Mouse (Mus musculus) cerebellum, postnatal 10 days (tissue): ENCODE measurements around the gene Ndufa6.
"Not testable (repeated sequence)": the region's sequence is repeated elsewhere in the genome, so short reads cannot be mapped to it uniquely, and the experiment has no call there.

Experiments used
- DNase-seq, 2 experiments: peaks; one replicate each; pipeline ENCODE4 v3.0.0; 2021; ENCODE audit warnings: mixed read lengths in 2 of 2

The Ndufa6 gene

DNA sequence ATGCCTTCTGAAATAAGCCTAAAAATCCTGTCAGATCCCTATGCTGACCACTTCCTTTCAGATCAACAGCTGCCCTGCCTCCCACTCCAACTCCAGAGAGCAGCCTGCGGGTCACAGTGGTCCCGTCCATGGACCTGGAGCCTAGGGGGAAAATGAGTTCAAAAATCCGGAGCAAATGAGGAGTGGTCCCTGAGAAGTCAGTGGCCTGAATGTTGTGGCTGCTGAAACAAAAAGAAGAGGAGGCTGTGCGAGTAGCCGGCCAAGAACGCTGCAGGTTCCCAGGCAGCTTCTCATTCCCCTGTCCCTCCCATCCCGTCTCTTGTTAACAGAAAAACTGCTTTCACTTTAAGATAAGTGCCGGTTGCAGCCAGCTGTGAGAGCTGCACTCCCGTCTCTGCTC, 10.4 kb upstream of the Ndufa6 start:
- DNase-seq = not testable (repeated sequence)

DNA sequence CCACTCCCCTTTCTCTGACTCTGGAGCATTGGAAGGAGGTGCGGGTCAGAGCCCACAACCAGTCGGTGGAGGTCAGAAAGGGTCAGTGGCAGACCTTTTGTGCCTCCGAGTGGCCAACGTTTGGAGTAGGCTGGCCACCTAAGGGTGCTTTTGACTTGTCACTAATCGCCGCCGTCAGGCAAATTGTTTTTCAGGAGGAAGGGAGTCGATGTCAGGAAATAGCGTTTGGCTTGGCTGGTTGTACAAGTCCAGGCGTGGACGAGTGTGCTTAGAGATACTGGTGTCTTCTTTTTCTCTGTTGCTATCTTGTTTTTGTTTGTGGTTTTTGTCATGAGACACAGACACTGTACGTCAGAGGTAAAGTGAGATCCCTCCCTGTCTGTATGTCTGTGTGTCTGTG, 9.7 kb upstream of the Ndufa6 start:
- DNase-seq = not testable (repeated sequence)

DNA sequence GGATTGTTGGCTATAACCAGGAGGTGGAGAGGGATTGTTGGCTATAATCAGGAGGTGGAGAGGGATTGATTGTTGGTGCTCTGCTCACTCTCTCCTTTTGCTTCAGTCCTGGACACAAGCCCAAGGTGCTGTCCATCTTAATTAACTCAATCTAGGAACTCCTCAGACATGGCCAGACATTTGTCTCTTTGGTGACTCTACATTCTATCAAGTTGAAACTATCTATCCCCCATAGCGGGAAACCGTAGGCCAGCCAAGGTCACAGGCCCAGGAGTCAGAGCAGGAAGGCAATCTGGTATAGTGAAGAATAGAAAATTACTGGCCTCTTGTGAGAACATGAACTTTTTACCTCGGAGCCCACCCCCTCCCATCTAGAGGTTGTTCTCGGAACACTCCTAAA, 8.1 kb upstream of the Ndufa6 start:
- DNase-seq = no peak

DNA sequence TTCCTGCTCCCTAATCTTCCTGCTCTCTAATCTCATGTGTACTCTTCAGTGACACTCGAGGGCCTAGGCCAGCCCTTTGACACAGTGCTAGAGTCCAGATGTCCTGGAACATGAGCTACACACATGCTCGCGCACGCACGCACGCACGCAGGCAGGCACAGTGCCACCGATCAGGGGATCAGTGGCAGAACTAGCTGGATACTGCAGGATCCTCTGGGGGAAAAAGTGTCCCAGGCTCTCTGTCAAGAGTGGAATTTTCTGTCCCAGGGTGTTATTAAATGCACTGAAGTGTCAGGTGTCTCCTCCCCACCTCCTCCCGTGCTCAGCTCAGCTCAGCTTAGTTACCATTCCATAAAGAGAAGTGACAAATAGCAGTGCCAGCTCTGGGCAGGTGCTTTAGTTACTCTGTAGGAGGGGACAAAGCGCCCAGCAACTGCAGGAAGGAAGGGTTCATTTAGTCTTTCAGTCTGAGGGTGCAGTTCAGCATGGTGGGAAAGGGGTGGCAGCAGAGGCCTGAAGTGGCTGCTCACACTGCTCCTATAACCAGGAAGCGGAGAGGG, 7.4 kb upstream of the Ndufa6 start:
- DNase-seq = no peak

DNA sequence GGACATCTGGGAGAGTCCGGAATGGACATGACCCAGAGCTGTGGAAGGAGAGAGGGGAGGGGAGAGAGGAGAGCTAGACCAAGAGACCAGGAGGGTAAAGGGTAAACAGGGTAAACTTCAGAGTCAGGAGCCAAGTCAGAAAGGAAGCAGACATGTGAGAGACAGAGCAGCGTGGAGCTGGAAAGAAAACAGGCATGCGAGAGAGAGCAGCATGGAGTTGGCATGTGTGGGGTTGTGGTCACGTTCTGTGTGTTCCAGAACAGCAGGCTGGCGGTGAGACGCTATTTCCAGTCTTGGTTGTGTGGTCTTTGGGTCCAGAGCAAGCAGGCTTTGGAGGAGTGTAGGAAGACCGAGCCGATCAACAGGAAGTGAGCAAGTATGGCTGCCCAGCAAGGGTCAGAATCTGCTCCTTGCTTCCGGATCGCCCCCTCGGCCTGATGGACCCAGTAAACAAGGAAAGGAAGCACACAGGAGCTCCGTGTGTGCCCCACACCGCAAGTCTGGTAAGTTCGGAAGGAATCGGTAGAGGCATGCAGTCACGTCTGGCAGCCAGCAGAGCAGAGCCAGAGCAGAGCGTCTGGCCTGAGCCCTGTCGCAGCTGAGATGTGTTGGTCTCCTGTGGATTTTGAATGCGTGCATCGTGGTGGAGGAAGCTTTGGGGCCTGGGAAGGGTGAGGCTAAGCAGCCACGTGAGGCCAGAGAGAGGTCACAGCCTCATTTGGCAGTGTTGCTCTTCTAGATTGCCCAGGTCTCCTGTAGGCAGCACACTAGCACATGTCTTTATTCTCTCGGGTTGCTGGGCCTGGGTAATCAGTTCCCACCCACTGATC, 4.5 kb upstream of the Ndufa6 start:
- DNase-seq = no peak

DNA sequence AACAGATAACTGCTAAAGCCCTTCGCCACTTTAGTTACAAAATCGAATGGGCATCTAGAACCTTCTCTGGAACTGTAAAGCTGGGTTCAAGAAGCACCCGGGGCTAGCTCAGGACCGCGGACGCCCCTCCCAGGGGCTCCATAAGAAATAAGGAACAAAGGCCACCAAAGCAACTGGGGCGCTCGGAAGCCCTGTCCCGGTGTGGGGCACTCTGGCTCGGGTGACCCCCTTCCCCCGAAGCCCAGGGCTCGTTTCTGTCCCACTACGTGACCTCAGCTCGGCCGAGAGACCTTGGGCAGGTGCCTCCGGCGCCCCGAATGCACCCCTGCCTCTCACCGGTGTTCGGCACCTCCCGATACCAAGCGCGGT, 393 bp downstream of the Ndufa6 start:
- DNase-seq = no peak

DNA sequence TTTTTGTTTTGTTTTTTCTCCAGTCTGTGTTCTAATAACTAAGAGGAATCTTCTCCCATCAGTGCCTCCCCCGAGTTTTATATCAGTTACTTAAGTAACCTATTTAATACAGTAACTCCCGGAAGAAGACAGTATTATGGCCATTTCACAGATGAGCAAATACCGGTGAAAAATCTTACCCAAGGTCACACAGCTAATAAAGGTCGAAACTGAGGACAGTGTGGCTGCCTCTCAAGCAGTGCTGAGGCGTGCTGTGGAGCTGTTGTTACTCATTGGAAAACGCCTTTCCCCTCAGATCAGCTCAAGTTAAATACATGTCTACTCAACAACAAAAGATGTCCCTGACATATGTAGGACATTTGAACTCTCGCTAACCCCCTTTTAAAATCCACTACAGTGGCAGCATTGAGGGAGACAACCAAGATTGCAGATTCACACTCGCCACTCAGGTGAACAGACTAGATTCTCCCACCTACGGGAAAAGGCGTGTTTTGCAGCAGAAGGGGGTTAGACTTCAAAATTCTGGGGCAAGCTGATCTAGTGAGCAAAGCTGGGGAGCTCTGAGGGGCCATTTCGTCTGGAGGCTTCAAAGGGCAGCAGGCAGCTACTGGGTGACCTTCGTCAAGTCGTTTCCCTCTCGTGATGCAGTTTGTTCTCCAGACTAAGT, 911 bp downstream of the Ndufa6 start:
- no peak for DNase-seq

DNA sequence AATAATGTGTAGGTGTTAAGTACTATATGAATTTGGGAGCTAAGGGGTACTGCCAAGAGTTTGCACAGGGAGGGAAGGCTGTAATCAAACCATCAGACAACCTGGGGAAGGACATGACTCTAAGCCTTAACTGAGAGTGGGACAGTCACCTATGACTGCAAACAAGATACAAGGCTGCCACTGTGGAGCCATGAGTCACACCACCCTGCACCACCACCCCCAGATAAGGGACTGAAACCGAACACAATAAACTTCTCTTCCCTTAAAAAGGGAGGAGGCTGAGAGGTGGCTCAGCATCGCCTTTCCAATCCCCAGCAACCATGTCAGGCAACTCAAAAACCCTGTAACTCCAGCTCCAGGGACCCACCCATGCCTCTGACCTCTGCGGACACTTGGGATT, 2.6 kb downstream of the Ndufa6 start:
- no peak for DNase-seq

DNA sequence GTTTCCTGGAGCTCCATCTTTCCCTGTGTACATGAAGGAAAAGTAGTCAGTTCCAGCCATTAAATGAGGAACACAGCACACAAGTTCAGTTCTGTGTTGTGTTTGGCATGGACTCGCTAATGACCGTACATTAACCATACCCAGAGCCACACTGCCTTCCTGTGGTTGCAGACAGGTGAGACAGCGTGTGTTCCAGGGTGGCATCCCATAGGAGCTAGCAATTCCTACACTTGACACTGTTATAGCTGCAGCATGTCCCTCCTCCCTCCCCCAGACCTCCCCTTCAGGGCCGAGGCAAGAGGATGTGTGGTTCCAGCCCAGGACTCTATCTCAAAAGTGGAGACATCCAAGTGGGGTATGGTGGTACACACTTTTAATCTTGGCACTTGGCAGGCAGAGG, 3.8 kb downstream of the Ndufa6 start:
- no peak for DNase-seq

DNA sequence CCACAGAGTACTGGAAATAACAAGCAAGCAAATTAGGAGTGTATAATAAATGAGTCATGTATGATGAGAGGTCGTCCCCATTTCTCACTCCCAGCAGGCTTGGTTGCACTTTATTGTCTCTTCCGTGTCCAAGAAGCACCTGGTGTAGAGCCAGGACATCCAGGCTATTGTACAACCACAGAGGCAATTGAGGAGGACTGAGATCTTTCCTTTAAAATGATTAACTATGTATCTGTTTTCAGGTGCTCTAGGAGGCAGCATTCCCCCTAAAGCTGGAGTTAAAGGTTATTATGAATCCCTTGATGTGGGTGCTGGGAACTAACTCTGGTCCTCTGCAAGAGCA, 5.2 kb downstream of the Ndufa6 start:
- DNase-seq = no peak

DNA sequence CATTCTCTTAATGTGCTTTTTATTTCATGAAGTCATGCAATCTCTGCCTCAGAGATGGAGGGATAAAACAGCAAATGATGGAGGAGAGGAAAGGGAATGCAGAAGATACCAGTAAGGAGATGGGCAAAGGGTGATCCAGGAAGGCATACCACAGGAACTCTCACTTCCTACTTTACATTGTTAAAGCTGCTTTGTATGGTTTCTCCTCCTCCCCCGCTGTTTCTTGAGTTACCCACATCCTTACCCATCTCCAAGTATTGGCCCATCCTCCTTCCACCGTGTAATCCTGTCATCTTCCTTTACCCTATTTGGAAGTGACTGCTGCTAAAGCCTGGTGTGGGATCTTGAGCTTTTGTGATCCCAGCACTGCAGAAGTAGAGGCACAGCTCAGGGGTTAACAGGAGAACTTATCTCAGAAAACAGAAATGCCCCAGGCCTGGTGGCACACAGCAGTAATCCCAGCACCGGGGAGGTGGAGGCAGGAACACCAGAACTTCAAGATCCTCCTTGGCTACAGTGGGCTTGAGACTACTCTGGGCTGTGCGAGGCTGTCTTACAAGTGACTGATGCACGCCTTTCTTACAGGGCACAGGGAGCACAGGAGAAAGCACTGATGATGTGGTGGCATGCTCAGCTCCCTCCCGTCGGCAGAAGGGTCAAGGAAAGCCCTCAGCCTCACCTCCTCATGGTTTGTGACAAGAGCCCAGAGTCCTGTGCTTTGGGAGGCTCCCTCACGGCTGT, 5.7 kb downstream of the Ndufa6 start:
- no peak for DNase-seq

DNA sequence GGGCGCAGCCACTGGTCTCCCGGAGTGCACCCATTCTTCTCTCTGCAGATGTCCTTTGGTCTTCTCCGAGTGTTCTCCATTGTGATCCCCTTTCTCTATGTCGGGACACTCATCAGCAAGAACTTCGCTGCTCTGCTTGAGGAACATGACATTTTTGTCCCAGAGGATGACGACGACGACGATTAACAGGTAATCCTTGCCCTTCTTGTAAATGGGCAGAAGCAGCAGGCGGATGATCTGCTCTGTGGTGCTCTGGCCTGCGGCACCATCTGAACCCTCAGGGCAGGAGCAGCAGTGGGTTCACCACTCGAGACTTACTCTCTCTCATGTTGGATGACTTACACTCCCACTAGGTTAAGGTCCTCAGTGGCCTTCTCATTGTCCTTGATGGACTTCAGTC, 6.3 kb downstream of the Ndufa6 start:
- no peak for DNase-seq

DNA sequence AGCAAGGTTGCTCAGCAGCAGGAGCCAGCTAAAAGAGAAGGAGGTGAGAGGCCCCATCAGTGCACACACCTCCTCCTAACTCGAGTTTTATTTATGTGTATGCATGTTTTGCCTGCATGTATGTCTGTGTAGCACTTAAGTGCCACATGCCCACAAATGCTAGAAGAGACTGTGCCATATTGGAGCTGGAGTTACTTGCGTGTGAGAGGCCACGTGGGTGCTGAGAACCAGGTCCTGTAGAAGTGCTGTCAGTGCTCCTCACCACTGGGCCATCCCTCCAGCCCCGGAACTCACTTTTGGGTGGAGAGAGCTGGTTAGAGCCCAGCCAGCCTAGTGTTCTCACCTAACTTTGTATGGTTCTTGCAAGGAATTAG, 6.8 kb downstream of the Ndufa6 start:
- no peak for DNase-seq

DNA sequence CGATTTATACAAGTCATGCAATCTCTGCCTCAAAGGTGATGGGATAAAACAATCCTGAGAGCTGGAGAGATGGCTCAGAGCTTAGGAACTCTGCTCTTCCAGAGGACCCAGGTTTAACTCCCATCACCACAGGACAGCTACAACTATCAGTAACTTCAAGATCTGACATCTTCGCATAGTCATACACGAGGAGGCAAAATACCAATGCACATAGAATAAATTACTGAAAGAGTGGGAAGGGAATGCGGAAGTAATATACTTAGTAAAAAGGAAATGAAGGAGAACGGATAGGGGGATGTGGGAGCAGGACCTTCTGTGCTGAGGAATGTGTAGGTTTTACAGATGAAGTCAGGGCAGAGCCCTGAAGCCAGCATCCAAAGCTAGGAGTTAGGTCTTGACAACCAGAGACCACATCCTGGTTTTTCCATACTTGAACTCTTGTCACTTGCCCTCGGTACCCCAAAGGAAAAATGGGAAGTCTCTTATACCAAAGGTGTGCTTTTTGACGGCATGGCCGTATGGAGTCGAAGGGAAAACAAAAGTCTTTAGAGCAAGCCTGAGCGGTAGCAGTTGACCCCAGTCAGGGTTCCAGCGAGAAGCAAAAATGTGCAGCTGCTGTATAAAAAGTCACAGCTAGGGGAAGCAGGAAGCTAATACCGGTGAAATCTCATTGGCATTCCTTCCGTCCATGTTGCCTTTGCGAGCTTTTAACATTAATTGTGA, 7.4 kb downstream of the Ndufa6 start:
- no peak for DNase-seq

DNA sequence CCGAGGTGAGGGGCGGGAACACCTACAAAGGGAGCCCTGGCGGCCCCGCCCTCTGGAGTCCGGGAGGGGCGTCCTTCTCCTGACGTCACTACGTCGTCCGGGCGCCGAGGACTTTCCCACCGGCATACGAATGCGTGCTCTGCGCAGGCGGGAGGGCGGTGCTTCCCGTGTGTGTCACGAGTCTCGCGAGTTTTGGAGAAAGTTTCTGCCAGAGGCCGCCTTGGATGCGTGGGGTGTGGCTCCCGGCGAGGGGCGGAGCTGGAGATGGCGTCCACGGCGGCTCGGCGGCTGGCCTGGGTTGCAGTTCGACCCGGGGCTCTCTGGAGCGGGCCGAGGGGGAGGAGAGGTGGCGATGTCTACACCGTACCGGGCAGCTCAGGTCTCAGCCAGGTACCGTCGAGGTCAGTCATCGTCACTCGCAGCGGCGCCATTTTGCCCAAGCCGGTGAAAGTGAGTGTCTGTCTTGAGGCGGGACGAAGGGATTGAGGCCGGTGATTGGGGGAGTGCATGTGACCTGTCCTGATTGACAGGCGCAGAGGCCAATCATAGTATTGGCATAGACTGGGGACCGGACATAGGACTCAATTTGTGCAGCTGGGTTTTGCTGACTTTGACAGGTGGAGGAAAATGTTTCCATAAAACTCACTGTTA, 8.2 kb downstream of the Ndufa6 start:
- peak; percentile 99 for DNase-seq

DNA sequence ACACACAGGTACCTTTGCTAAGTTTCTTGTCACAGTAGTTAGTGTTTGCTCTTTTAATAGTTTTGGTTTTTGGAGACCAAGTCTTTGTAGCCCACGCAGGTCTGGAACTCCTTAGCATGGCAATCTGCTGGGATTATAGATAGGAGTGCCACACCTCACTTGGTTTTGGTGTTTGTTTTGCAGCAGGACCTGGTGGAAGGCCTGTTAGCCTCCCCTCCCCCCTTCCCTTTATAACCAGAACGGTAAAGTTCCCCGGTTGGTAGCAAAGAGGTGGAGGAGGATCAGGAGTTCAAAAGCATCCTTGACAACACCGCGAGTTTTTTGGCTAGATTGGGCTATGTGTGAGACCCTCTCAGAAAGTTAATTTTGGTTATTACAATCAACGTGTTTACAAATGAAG, 9.2 kb downstream of the Ndufa6 start:
- no peak for DNase-seq

DNA sequence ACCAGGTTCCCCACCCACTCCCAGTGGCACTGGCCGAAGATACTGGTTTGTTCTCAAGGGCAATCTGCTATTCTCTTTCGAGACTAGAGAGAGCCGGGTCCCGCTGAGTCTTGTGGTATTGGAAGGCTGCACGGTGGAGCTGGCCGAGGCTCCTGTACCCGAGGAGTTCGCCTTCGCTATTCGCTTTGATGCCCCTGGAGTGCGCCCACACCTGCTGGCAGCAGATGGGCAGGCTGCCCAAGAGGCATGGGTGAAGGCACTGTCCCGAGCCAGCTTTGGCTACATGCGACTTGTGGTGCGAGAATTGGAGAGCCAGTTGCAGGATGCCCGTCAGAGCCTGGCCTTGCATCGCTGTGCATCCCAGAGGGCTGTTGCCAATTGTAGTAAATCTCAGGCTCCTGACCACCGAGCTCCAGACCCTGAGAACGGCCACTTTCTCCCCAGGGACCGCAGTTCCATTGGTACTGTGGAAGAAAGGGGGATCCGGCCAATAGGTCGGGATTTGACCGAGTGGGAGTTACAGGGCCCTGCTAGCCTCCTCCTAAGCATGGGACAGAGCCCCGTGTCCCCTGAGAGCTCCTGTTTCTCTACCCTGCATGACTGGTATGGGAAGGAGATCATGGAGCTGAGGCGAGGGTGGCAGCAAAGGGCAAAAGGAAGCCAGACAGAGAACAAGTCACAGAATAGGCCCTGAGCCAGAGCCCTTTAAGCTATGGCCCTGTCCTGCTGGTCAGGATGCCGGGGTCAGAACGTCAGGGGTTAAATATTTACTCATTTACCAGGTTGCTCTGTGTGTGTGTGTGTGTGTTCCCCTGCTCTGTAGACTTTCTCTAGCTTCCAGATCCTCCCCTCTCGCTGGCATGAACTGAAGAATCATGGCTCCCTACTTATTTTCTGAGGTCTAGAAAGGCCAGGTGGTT, 10.5 kb downstream of the Ndufa6 start:
- peak in 1 of 2 experiments; percentile 43 for DNase-seq

DNA sequence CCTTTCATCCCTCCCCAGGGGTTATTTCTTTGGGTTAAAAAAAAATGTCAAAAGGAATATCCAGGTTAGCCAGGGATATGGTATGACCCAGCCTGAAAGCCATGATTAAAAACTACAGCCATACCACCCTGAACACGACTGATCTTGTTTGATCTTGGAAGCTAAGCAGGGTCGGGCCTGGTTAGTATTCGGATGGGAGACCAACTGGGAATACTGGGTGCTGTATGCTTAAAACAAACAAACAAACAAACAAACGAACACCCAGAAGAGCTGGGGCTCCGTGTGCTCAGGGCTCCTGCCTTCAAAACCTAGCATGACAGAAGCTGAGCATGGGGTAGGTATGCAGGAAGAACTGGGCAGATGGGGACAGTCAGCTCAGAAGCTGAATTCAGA, 11.6 kb downstream of the Ndufa6 start:
- no peak for DNase-seq

DNA sequence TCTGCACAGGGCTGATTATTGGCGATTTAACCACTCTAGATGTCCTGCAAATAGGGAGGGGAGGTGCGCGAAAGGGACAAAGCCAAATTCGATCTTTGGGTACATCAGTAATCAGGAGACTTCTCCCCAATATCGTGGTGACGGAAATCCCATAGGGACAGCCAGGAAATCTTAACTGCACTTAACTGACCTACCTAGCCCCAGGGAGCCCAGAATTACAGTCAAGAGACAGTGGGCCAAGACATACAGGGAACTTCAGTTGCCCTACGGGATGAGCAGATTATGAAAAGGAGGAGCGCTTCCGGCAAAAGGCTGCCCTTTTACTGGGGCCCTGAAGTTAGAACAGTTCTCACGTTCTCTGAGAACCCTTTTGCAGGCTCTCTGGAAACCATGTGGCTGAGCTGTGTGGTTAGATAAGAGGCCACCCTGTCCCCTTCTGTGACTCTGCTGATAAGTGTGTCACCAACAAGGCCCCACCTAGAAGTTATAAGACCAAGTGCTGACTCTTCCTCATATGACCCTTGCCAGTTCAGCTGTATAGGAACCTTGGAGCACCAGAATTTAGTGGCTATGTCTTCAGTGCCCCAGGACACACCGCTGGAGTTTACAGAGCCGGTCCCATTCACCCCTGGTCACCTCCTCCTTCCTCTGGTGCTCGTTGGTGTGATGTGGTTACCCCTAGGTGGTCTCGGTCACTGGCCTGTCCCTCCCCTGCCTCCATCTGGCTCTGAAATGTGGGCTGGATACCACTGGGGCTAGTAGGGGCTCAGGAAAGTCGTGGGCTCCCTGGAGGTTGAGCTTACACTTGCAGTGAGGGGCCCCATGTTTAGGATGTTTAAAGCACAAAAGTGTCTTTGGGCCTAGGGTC, 12.2 kb downstream of the Ndufa6 start:
- DNase-seq = no peak

DNA sequence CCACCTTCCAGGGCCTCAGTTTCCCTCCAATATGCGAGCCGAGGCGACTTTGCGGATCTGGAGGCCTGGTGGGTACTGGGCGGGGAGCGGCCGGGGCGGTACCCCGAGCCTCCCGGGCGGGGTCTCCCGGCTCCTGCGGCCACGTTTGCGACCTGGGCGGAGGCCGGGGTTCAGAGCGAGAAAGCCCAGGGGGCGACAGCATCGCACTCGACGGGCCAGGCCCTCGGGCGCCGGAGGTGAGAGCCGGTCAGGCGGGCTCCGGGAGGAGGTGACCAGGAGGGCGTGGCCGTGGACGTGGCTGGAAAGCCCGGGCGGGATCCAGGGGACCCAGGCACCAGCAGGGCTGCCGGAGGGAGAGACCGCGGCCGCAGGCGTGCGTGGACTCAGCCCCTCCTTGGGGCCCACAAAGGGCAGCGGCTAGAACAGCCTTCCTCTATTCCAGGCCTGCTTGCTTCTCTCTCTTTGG, 13.1 kb downstream of the Ndufa6 start:
- DNase-seq = no peak
